Mouse (Mus musculus): Measurements from ENCODE around the gene Sgcd. TPM values are rescaled to one million over a fixed set of nuclear protein-coding genes. Genes with fewer than 3 reads are reported as not detected.

The Sgcd gene
- total RNA-seq, 2 experiments from 2014 or later: 54.3 TPM

DNA sequence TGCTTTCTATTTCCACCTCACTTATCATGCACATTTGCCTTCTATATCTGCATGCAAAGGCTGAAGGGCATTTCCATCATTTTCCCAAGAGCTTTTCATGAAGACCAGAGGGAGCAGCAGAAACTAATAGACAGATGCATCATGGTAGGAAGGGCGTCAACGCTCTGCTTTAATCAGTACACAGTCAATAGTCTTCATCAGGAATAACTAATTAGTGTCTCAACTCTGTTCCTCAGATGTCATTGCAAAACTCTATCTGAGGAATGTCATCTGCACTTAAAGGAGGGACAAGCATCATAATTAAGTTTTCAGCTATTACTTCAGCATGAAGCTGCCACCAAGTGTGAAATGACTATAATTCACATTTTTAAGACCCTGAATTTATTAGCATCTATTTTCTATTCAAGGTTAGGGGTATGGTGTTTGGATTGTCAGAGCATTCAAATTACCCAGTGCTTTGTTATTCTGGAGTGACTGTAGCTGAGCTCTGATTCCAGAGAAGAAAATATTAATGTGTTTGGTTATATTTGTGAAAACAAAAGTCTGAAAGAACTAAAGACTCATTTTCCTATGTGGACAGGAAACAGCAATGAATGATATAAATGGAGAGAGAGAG, 918.9 kb downstream of the Sgcd start:
- intact Hi-C loops (cut with DNase I): no loop called here
- no peak for DNase-seq

DNA sequence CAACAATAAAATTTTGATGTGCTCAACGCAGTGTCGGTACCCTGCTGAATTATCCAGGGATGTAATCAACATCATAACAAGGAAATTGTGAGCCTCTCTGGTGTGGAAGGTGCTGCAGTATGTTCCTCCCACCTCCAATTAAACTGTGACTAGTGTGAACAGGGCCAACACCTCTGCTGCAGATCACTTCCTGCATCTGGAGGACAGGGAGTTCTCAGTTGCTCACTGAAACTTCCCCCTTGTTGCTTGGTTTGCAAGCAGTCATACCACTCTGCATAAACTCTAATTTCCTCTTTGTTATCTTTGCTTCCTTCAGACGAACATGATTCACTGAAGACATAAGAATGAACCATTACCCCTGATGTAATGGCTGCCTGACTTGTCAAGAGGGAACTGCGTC, 925.1 kb downstream of the Sgcd start:
- DNase-seq: no peak
- intact Hi-C loops (cut with DNase I): no loop called here

DNA sequence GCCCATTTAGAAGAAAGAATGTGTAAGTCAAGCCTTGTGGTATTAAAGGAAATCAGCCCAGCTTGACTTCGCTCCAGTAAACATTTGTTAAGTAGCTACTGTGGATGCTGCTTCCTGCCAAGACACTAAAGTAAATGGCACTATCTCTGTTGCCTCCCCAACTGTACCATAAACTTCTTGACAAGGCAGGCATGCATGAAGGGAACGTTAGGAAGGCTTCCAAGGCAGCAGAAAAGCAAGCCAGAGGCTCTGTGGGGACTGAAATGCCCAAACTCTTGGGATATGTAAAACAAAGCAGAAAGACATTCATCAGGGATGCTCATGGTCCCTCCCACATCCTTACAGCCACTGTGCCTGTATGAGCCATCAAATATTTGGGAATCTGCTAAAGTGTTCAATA, 938.4 kb downstream of the Sgcd start:
- intact Hi-C loops (cut with DNase I): no loop called here
- DNase-seq: no peak

DNA sequence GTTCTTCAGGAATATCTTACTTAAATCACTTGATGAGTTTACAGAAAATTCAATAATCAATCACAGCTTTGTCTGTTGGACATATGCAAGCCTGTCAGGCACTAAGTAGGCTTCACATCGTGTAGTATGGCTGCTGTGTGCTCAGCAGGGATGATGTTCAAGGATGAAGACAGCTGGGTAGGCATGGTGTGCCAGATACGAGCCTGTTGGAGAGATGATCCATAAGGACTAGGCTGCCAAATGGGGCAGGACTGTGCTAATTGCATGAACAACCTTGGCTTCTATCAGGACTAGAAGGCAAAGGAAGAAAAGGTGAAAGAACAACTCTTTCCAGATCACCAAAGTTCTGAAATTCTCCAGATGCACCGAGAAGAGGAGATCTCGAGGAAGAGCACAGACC, 939.0 kb downstream of the Sgcd start:
- intact Hi-C loops (cut with DNase I): no loop called here
- DNase-seq: no peak

DNA sequence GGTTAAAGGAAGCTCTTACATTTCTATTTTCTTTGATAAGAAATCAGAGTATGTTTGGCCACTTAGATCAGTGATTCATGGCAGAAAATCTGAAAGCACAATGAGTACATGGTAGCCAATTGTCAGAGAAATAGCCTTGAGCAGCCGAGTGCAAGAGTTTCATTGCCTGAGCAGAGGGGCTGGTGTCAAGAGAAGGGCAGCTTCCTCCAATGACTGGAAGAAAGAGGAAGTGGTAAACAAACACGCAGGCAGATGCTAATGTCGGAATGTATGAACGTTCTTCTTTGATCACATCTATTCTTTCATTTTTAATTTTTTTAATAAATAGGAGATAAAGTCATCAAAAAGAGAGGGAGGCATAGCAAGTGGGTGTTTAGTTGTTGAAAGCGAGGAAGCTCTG, 956.5 kb downstream of the Sgcd start:
- no peak for DNase-seq
- intact Hi-C loops (cut with DNase I): no loop called here

DNA sequence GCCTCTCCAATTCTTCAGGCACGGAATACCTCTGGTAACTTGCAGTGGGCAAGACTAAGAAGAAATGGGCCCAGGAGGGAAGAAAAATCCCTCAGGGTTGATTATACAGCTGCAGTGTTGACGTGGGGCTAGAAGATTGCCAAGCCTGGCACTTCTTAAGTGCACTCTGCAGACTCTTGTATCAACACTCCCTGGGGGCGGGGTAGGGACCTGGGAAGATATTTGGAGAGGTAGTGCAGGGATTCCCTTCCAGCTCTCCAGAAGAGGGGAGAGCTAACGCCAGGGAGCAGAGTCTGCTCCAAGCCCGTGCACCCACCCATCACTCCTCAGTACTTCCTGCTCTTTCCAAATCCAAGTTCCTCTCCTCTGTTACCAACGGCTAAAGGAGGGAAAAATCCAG, 967.9 kb downstream of the Sgcd start:
- intact Hi-C loops (cut with DNase I): loop anchor here (10.0 kb wide), 1 partner anchor 364 kb away; no protein-coding TSS in a partner anchor
- peak; percentile 23 to 27 for DNase-seq

DNA sequence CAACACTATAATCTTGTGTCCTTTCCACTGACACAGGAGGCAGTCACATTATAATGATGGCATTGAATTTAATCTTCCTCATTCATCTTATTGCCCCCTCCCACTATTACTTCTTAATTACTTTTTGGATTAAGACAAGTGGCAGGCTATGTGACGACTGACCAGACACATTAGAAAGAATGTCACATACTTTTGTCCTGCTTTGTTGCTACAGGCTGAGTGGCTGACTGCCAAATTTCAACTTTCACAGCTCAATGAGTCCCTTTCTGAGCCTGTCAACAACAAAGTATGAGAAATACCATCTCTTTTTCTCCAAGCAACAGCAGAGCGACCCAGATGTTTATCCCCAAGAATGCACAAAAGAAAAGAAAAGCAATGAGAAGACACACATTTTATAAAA, 970.6 kb downstream of the Sgcd start:
- DNase-seq: peak; percentile 18 to 30
- intact Hi-C loops (cut with DNase I): no loop called here

DNA sequence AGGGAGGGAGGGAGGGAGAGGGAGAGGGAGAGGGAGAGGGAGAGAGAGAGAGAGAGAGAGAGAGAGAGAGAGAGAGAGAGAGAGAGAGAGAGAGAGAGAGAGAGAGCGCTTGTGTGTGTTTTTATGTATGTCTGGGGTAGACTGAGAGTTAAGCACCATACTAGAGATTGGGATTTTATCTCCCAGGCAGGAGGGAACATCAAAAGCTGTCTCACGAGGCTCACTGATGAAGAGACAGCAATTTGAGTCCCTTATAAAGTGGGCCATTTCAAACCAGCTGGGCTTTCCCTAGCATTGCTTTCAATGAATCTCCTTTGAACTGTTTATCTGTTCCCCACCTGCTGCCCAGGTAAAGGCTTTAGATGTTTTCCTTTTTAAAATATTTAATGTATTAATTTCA, 973.1 kb downstream of the Sgcd start:
- no peak for DNase-seq
- intact Hi-C loops (cut with DNase I): no loop called here

DNA sequence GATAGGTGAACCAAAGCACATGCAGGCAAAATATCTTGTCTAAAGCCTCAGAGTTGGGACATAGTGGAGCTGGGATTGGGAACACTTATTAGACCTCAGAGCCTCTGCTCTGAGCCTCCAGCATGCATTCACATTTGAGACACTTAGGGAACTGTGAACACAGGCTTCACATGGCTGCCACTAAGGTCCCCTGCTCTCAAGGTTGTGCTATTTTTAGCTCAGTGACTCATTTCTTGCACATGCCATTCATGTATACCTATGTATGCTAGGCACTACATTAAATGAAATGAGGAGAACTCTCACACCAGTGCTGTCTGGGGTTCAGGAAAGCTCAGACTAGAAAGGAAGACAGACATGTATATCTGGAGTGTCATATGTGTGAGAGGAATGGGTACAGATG, 974.5 kb downstream of the Sgcd start:
- DNase-seq: peak; percentile 14 to 40
- intact Hi-C loops (cut with DNase I): no loop called here

DNA sequence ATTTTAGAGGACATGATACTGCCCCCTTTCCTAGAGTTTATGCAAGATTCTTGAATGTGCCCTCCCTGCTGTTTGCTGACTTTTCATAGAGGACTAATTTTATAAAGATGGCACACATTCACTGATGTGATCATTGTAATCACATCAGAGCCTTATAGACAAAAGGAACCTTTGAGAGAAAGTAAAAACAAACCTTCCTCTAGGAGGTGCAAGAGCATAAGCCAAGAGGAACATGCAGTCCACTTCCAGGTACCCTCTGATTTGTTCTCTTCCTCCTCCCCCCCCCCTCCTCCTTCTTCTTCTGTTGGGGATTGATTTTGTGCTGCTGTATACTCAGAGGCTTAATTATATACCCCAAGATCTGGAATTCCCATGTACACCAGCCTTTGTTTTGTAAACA, 978.6 kb downstream of the Sgcd start:
- DNase-seq: no peak
- intact Hi-C loops (cut with DNase I): no loop called here

DNA sequence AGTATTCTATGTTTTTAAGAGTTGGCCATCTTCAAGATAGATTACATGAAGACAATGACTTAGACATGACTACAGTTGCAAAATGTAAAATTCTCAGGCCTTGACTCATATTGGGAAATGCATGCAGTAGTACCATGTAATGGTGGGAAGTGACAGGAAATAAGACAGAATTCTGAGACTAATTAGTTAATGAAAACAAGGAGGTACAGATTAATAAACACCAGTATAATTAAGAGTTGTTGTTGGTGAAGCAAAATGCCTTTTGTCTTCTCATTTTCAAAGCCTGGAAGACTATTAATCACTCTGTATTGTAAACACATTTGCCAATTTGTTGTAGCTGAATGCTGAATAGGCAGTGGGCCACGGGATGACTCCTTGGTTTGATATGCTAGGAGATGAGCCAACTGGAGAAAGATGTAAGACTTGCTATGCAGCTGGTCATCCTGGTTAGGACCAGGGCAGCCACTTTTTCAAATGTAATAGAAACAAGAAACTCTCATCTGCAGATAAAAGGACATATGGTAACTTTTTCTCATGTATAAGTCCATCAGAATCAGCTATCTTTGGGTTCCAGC, 983.4 kb downstream of the Sgcd start:
- intact Hi-C loops (cut with DNase I): no loop called here
- peak; percentile 6 to 17 for DNase-seq

DNA sequence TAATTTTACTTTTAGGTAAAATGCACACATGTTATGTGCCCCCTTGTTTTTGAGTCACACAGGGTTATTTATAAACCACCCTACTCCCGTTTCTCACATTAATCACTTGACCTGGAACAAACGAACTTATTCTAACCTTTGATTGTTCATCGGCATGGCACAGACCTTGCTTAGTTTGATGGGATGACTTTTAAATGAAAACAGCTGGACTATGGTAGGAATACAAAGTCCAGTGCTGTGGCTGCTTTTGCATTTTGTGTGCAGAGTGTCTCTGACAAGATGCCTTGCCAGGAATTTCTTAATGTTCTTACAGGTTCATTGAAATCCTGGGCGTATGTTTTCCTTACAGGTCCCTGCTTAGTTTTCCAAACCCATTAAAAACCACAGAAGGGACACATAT, 1049.5 kb downstream of the Sgcd start:
- intact Hi-C loops (cut with DNase I): no loop called here
- no peak for DNase-seq

DNA sequence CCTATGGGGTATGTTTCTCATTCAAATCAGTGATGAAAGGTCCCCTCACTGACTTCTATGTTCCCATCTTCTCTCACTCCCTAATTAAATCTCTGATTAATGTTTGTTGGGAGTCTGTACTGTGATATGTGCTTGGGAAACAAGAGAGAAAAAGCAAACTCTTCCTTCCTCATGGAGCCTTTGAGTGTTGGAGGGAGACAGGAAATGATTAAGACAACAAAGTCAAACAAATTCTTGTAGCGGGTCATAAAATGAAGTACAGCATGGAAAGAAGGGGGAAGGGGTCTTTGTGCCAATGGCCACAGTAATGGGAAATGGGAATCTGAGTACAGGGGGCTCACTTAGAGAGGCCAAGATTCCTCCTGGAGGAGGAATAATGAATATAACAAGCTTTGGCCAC, 1063.8 kb downstream of the Sgcd start:
- intact Hi-C loops (cut with DNase I): loop anchor here (5.0 kb wide), 1 partner anchor 1662 kb away; no protein-coding TSS in a partner anchor
- DNase-seq: no peak

DNA sequence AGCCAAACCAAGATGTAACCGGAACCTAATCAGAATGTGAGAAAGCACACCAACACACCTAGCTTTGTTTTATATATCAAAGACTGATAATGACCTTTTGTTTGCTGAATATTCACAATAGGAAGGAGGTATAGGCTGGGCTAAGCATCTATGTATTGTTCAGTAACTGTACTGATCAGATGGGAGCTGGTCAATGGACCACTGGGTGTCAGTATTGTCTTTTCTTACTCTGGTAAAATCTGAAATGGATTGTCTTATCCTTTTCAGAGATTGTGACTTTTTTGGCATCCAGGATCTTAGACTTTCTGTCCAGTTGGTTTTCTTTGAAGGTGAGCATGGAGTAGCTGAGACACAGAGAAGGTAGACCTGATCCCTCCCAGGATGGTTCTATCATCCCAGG, 1068.5 kb downstream of the Sgcd start:
- peak; percentile 2 to 13 for DNase-seq
- intact Hi-C loops (cut with DNase I): loop anchor here (2.0 to 5.0 kb wide), 2 partner anchors 467 to 1667 kb away; no protein-coding TSS in a partner anchor

DNA sequence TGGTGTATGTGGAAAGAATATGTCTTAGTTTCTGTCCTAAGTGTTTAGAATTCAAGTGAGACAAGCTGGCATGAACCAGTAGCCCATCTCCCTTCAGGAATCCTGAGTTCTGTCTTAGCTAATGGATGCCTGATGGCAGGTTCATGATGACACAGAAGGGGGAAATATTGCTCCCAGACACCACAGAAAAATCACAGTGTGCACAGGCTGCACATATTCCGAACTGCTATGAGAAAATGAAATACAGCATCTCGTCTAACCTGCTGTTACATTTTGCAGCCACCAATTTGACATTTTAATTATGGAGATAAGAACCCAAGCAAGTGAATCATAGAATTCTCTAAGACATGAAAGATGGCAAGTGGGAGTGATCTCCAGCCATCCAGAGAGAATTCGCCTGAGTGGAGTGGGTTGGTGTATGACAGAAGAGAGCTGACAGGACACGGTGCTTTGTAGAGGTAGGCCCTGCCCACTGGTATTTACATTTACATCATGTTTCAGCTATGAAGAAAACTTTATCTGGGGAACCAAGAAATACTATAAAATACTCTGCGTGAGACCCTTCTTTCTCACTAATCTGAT, 1076.0 kb downstream of the Sgcd start:
- no peak for DNase-seq
- intact Hi-C loops (cut with DNase I): no loop called here

DNA sequence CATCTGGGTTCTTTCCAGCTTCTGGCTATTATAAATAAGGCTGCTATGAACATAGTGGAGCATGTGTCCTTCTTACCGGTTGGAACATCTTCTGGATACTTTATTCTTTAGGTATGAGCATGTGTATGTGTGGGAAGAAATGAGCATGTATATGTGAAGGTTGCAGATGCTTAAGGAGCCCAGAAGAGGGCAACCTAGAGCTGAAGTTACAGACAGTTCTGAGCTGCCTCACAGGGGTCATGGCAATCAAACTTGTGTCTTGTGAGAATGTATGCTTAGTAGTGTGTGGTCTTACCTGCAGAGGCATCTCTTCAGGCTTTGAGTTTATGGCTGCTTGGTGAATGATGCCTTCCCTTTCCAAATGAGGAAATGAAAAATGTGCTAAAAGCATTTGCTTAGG, 1084.5 kb downstream of the Sgcd start:
- intact Hi-C loops (cut with DNase I): no loop called here

DNA sequence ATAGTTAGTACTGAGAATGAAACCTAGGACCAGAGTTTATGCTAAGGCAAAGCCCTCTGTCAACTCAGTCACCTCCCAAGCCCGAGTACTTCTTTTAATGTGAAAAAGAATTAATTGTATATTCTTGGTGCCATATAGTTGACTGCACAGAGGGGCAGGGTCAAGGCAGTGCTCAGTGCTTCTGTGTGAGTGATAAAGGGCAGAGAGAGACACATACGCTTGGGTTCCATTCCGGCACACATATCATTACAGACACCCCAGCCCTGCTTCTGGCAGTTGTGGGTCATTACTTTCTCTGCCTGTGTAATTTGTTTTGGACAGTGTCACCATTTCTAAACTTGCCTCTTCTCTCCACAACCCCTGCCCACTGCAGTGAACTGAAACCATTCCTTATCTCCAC, 1099.7 kb downstream of the Sgcd start:
- DNase-seq: no peak
- intact Hi-C loops (cut with DNase I): no loop called here

More for the DNA sequence above, 1084.5 kb downstream of the Sgcd start:
- DNase-seq: no peak

DNA sequence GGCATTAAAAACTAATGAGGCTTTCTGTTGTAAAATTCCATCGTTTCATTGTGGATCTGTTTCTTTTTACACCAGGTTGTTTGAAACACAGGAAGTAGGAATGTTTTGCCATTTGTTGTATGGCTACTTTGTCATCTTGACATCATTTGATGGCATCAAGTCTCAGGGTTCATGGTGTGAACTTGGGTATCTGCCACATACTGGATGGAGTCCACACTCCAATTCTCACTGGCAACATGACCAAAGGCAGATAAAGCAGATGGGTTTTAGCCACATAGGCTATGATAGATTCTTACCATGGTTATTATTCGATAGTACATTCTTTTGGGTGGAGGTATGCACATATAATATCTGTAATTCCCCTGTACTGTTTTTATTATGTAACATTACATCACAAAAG, 1106.3 kb downstream of the Sgcd start:
- intact Hi-C loops (cut with DNase I): no loop called here

DNA sequence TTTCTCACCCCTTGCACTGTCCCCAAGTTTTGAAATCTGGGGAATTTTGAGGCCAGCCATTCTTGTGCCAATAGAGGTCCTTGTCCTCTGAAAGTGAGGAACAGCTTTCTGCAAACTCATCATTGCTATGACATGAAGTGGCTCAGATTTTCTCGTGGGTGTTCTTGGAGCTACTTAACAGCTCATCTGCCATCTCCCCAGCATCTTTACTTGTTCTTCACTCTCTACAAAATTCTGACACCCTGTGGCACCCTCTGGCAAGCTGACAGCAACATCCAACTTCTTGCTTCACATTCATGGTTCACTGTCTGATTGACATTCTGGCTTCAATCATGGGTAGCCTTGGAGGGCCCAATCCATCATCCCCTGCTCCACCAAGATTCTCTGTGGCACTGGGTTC, 1113.0 kb downstream of the Sgcd start:
- intact Hi-C loops (cut with DNase I): no loop called here
- no peak for DNase-seq

More for the DNA sequence above, 1106.3 kb downstream of the Sgcd start:
- DNase-seq: no peak

DNA sequence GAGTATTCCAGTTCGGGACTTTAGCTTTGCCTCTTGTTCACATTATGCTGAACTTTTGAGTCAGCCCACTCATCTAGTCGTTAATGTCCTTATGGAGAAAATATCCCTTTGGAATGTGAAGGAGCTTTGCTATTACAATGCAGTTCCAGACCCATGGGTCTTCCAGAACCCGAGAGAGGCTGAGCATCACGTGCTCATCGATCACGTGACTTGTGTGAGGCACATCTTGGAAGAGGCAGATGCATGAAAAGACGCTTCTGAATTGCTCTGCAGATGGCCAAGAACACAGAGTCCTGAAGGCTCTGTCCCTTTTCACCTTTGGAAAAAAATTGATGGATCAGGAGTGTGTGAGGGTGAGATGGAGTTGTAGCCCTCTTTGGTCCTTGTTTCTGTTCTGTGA, 1120.2 kb downstream of the Sgcd start:
- no peak for DNase-seq
- intact Hi-C loops (cut with DNase I): no loop called here

DNA sequence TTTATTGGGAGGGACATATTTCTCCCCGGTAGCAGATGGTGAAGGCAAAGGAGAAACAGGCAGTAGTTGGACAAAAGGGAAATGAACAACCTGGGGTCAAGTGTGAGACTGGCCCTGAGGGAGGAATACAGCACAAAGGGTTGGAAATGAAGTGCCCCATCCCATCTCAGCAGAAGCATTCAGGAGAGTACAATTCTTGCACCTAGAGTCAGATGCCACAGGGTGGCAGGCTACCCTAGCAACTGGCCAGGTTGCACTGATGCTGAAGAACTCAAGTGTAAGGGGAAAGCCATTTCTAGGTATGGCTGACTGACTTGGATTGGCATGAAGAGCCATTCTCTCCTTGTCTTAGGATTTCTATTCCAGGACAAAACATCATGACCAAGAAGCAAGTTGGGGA, 1124.0 kb downstream of the Sgcd start:
- intact Hi-C loops (cut with DNase I): loop anchor here (2.0 kb wide), 1 partner anchor 522 kb away; no protein-coding TSS in a partner anchor
- peak; percentile 25 to 35 for DNase-seq

DNA sequence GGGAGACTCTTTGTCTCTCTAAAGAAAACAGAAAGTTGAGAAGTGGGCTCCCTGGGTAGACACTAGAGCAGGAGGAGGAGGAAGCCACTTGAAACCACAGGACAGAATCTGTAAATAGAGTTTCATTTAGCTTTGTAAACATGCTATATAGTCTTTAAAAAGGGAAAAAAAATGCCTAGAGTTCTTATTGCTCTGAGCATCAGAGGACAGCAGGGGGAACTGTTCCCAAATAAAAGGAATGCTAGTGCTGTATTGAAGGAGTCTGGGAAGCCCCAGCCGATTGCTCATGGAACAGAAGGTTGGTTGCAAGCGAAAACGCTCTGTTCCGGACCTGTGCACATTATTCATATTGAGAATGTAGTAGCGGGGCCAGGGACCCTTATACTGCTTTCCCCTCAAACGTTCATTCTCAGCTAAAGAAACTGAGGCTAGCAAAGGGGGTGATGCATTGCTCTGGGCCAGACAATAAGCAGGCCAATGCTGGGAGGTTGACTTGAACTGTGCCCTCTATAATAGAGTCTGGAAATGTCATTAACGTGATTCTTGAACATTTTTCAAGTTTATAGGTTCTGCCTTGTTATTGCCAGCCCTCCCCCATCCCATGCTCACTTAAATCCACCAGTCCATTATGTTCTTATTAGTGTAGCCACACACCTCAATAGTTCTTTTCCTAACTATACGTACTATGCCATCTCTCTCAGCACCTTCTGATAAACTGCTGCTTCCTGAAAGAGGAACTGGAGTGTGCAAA, 1140.4 kb downstream of the Sgcd start:
- DNase-seq: peak in 1 of 2 experiments; percentile 7
- intact Hi-C loops (cut with DNase I): no loop called here

Data from heart, postnatal 10 days (tissue).